Comparison of ENCODE assay signal across 8 mouse cellular contexts in genomic region chr7:109170441-109170820, GRCm38 (mm10). TPM values are rescaled to one million over a fixed set of nuclear protein-coding genes. Genes with fewer than 3 reads are reported as not detected.
A peak's percentile ranks its signal among the peaks of the same experiment; 100 is the strongest.
DNase-seq lines count a peak whose midpoint lies in the region; ATAC-seq lines count a peak whose summit lies in the region.

No protein-coding gene starts in this region.

- 1% methylated on average over 17 of the region's 17 CpGs for WGBS in forebrain, embryonic 15.5 days
- WGBS in liver, embryonic 16.5 days (ENCODE audit: insufficient replicate concordance), result under 1% methylated on average over 17 of the region's 17 CpGs
- 0% methylated on average over 17 of the region's 17 CpGs for WGBS in neural tube, embryonic 15.5 days

- H3K36me3 ChIP-seq in forebrain, embryonic 15.5 days, result no peaks in the 10 kb centered on the region
- no peaks in the 10 kb centered on the region for H3K36me3 ChIP-seq in liver, embryonic 16.5 days (ENCODE audit: control insufficient read depth, insufficient read depth)
- H3K36me3 ChIP-seq in neural tube, embryonic 15.5 days, result no peaks in the 10 kb centered on the region

- no peaks in the 10 kb centered on the region for H3K9me3 ChIP-seq in forebrain, embryonic 15.5 days
- H3K9me3 ChIP-seq in liver, embryonic 16.5 days (replicated peaks; ENCODE audit: control insufficient read depth, low read length), result no peaks in the 10 kb centered on the region
- H3K9me3 ChIP-seq in neural tube, embryonic 15.5 days (replicated peaks), result no peaks in the 10 kb centered on the region

- peak overlapping the region; percentile 75 for H3K9ac ChIP-seq in forebrain, embryonic 15.5 days (replicated peaks)
- no peak overlapping the region for H3K9ac ChIP-seq in liver, embryonic 16.5 days (ENCODE audit: low read depth, low read length)
- peak overlapping the region; percentile 65; the same call in 1 of the 2 replicates for H3K9ac ChIP-seq in neural tube, embryonic 15.5 days (replicated peaks)

- H3K4me3 ChIP-seq in forebrain, embryonic 15.5 days, result peak overlapping the region; percentile 60
- peak overlapping the region; percentile 36; the same call in 1 of the 2 replicates for H3K4me3 ChIP-seq in liver, embryonic 16.5 days (ENCODE audit: low read depth, low read length)
- peak overlapping the region; percentile 57 for H3K4me3 ChIP-seq in neural tube, embryonic 15.5 days (replicated peaks)

- peaks cover 82% of the 10 kb centered on the region for H3K4me1 ChIP-seq in forebrain, embryonic 15.5 days
- no peaks in the 10 kb centered on the region; the same call in 1 of the 2 replicates for H3K4me1 ChIP-seq in liver, embryonic 16.5 days (ENCODE audit: control insufficient read depth, low read depth, low read length)
- H3K4me1 ChIP-seq in neural tube, embryonic 15.5 days, result peaks cover 50% of the 10 kb centered on the region

- H3K27me3 ChIP-seq in forebrain, embryonic 15.5 days, result no peaks in the 10 kb centered on the region
- H3K27me3 ChIP-seq in liver, embryonic 16.5 days (ENCODE audit: control insufficient read depth, insufficient read depth, low read depth, low read length), result peaks cover 68% of the 10 kb centered on the region
- peaks cover 54% of the 10 kb centered on the region for H3K27me3 ChIP-seq in neural tube, embryonic 15.5 days (replicated peaks)

- H3K27ac ChIP-seq in forebrain, embryonic 15.5 days (replicated peaks), result peak overlapping the region; percentile 84
- H3K27ac ChIP-seq in liver, embryonic 16.5 days (ENCODE audit: low read length), result no peak overlapping the region
- H3K27ac ChIP-seq in neural tube, embryonic 15.5 days (replicated peaks), result peak overlapping the region; percentile 83

- peak; percentile 73 for DNase-seq in ES-CJ7 (ENCODE audit: low read depth, low spot score)
- DNase-seq in cerebellum, adult 11-12 months, result peak; percentile 89
- peak; percentile 86 to 89 for DNase-seq in heart, postnatal 14 days
- peak; percentile 85 for DNase-seq in layer of hippocampus, adult 11-12 months (ENCODE audit: low spot score)
- peak; percentile 21 for DNase-seq in thymus, adult 18-20 months

- intact Hi-C loops in heart, postnatal 14 days (cut with DNase I), result loop anchor here (1.0 to 5.0 kb wide), 3 partner anchors 31 to 68 kb away; no protein-coding TSS in a partner anchor

- peak; percentile 51 for ATAC-seq in forebrain, embryonic 15.5 days (replicated peaks)
- ATAC-seq in liver, embryonic 16.5 days (ENCODE audit: low read depth), result no peak
- ATAC-seq in neural tube, embryonic 15.5 days (ENCODE audit: low FRiP score), result peak; percentile 56

- peak overlapping the region; percentile 86 for H3K4me2 ChIP-seq in forebrain, embryonic 15.5 days (replicated peaks)
- H3K4me2 ChIP-seq in liver, embryonic 16.5 days (ENCODE audit: low read depth, low read length), result peak overlapping the region; percentile 36
- peak overlapping the region; percentile 99 for H3K4me2 ChIP-seq in neural tube, embryonic 15.5 days

RNA-seq across cellular contexts. Expression of gene Lmo1, which starts 4.6 kb away (rescaled TPM):
- polyA plus RNA-seq in forebrain, embryonic 15.5 days (2015; fragmentation: Nextera tagmentation; extraction: Ambion mirVana), result 102 and 134 TPM in 2 replicates
- total RNA-seq in heart, postnatal 14 days (2021), result 1 to 10 TPM; 1.8 to 2.6 TPM
- polyA plus RNA-seq in liver, embryonic 16.5 days (2015; fragmentation: Nextera tagmentation; extraction: Ambion mirVana), result 1.0 and 1.1 TPM in 2 replicates
- polyA plus RNA-seq in neural tube, embryonic 15.5 days (2015; fragmentation: Nextera tagmentation; extraction: Ambion mirVana), result 26.9 and 37.1 TPM in 2 replicates

Comparison
In these comparisons a context has a peak if more than half of its experiments do, and no peak if none do; other contexts are left out.
1. DNase-seq: peak in every context shown above with its lines; median percentile 89 in cerebellum, adult 11-12 months; 88 in heart, postnatal 14 days; 85 in layer of hippocampus, adult 11-12 months; 73 in ES-CJ7; 21 in thymus, adult 18-20 months.
2. H3K4me2 ChIP-seq: peak in every context shown above with its lines; median percentile 99 in neural tube, embryonic 15.5 days; 86 in forebrain, embryonic 15.5 days; 36 in liver, embryonic 16.5 days.
3. RNA of gene Lmo1, which starts 4.6 kb away (polyA plus RNA-seq): 102 to 134 TPM in forebrain, embryonic 15.5 days and 26.9 to 37.1 TPM in neural tube, embryonic 15.5 days; 1.0 to 1.1 TPM in liver, embryonic 16.5 days; every median in the first group is over 10 times any median in the second.
4. Peak in every context shown above with its lines, with median percentiles within 50 percentile points of each other: H3K4me3 ChIP-seq.